Mouse (Mus musculus) MEL (cell line): ENCODE data around the gene Ddx41.

Source experiments
- BHLHE40 ChIP-seq: IDR thresholded peaks from 2 replicates; pipeline ENCODE4 v1.6.1; 2012; ENCODE audit warnings: low read depth, mild to moderate bottlenecking, inconsistent platforms, low read length, improper control_type of control experiment, borderline replicate concordance
- CTCF ChIP-seq, 3 experiments: IDR thresholded peaks in 2 of 3; conservative IDR thresholded peaks in 1 of 3; 2 replicates each; pipeline ENCODE4 v1.5.1; 2011 to 2012; ENCODE audit warnings: low read length in 3 of 3, low read depth in 2 of 3, mild to moderate bottlenecking in 2 of 3, improper control_type of control experiment in 1 of 3, inconsistent platforms in 1 of 3, mixed read lengths in 1 of 3, moderate library complexity in 1 of 3; ENCODE audit not compliant: control insufficient read depth in 1 of 3, insufficient read depth in 1 of 3, poor library complexity in 1 of 3, severe bottlenecking in 1 of 3
- POLR2A ChIP-seq, 2 experiments: IDR thresholded peaks; 2 replicates each; pipeline ENCODE4 v1.6.1; 2011 to 2012; ENCODE audit warnings: low read length in 2 of 2, mild to moderate bottlenecking in 2 of 2, control low read depth in 1 of 2, improper control_type of control experiment in 1 of 2, low read depth in 1 of 2, moderate library complexity in 1 of 2; ENCODE audit not compliant: control insufficient read depth in 1 of 2, insufficient read depth in 1 of 2, poor library complexity in 1 of 2
- POLR2AphosphoS2 ChIP-seq: IDR thresholded peaks from 2 replicates; pipeline ENCODE4 v1.6.1; 2011; ENCODE audit warnings: low read length, improper control_type of control experiment
- USF1 ChIP-seq: IDR thresholded peaks from 2 replicates; pipeline ENCODE4 v1.6.1; 2014; ENCODE audit warnings: low read depth, mild to moderate bottlenecking, inconsistent platforms, low read length, improper control_type of control experiment, moderate library complexity

- TF ChIP-seq POLR2AphosphoS2 (no peak), CTCF (IDR thresholded peaks at IDR 0.05 in 2 of 3, conservative IDR thresholded peaks at IDR 0.05 in 1 of 3; ENCODE audit: control insufficient read depth in 1 of 3, insufficient read depth in 1 of 3, low read depth in 2 of 3, low read length in 3 of 3, poor library complexity in 1 of 3, severe bottlenecking in 1 of 3) (no peak), POLR2A (IDR thresholded peaks at IDR 0.05; ENCODE audit: control insufficient read depth in 1 of 2, insufficient read depth in 1 of 2, low read depth in 1 of 2, low read length in 2 of 2, poor library complexity in 1 of 2) (no peak), BHLHE40 (no peak), USF1 (no peak)
Measured at GRCm38 (mm10) chr13:55486916-55487577, 49.4 kb downstream of the Ddx41 start.
